Mouse (Mus musculus) myocyte (in vitro differentiated cells): Measurements from ENCODE around the gene Casz1.

Experiments used
- POLR2A ChIP-seq: IDR thresholded peaks from one replicate; pipeline ENCODE4 v1.6.1; 2011; ENCODE audit warnings: low read depth, mild to moderate bottlenecking, control low read depth, moderate library complexity; ENCODE audit not compliant: insufficient read length
- REST ChIP-seq: IDR thresholded peaks from one replicate; pipeline ENCODE4 v1.6.1; 2011; ENCODE audit warnings: mild to moderate bottlenecking, control low read depth, moderate library complexity; ENCODE audit not compliant: insufficient read depth, insufficient read length
- USF1 ChIP-seq: IDR thresholded peaks from one replicate; pipeline ENCODE4 v1.6.1; 2011; ENCODE audit warnings: low read depth, mild to moderate bottlenecking, control low read depth, moderate library complexity

- no peak for TF ChIP-seq POLR2A
- TF ChIP-seq REST: no peak
- TF ChIP-seq USF1: peak; percentile 59
Observed at GRCm38 (mm10) chr4:148846724-148847123, 42.5 kb downstream of the Casz1 start.
